Mouse (Mus musculus): ENCODE data around the gene Syce3. TPM values are rescaled to one million over a fixed set of nuclear protein-coding genes. Genes with fewer than 3 reads are reported as not detected.
A peak's percentile ranks its signal among the peaks of the same experiment; 100 is the strongest.

The Syce3 gene
- polyA plus RNA-seq, 1 experiment from 2014 or later: not detected

DNA sequence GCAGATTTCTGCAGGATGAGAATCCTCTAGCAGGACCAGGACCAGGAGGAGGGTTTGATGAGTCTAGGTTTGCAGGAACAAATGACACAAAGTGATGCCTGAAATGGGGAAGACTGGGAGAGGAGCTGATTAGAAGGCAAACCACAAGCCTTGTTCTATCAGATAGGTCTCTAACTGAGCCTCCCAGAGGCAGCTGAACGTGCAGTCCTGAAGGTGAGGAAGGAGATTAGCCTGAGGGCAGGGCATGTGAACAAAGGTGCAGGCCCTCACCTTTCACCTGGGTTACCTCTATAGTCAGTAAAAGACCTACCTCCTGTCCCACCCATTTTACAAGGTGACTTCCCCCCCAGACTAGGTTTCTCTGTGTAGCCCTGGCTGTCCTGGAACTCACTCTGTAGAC is 10.6 kb downstream of the Syce3 start:
- Histone ChIP-seq H3K4me1 (ENCODE audit: control insufficient read depth, insufficient read depth, low read length) (no peaks in the 10 kb centered on the region), H3K4me3 (ENCODE audit: low read depth, low read length) (no peak overlapping the region), H3K36me3 (ENCODE audit: control insufficient read depth, insufficient read depth, low read length) (no peaks in the 10 kb centered on the region), H3K4me2 (ENCODE audit: low read length) (no peak overlapping the region), H3K9ac (ENCODE audit: low read depth, low read length) (no peak overlapping the region), H3K27ac (ENCODE audit: low read length) (no peak overlapping the region), H3K9me3 (replicated peaks; ENCODE audit: control insufficient read depth, low read length, poor library complexity, severe bottlenecking) (no peaks in the 10 kb centered on the region), H3K27me3 (ENCODE audit: control insufficient read depth, insufficient read depth, low read depth, low read length) (no peaks in the 10 kb centered on the region)
- ATAC-seq: no peak
- 60% methylated on average over 1 of the region's 1 CpGs for WGBS

GRCm38 (mm10) chr15:89398146-89398545 is 12.2 kb downstream of the Syce3 start:
- no peak overlapping the region for H3K27ac ChIP-seq (ENCODE audit: low read length)
- H3K36me3 ChIP-seq (ENCODE audit: control insufficient read depth, insufficient read depth, low read length): no peaks in the 10 kb centered on the region
- no peaks in the 10 kb centered on the region for H3K9me3 ChIP-seq (replicated peaks; ENCODE audit: control insufficient read depth, low read length, poor library complexity, severe bottlenecking)
- no peak for ATAC-seq
- no peaks in the 10 kb centered on the region for H3K27me3 ChIP-seq (ENCODE audit: control insufficient read depth, insufficient read depth, low read depth, low read length)
- no peak overlapping the region for H3K9ac ChIP-seq (ENCODE audit: low read depth, low read length)
- H3K4me1 ChIP-seq (ENCODE audit: control insufficient read depth, insufficient read depth, low read length): no peaks in the 10 kb centered on the region
- 81% methylated on average over 2 of the region's 2 CpGs for WGBS
- H3K4me2 ChIP-seq (ENCODE audit: low read length): no peak overlapping the region
- H3K4me3 ChIP-seq (ENCODE audit: low read depth, low read length): no peak overlapping the region

- 91% methylated on average over 4 of the region's 4 CpGs for WGBS
- ATAC-seq: no peak
- H3K9me3 ChIP-seq (replicated peaks; ENCODE audit: control insufficient read depth, low read length, poor library complexity, severe bottlenecking): no peaks in the 10 kb centered on the region
- H3K27me3 ChIP-seq (ENCODE audit: control insufficient read depth, insufficient read depth, low read depth, low read length): no peaks in the 10 kb centered on the region
- no peak overlapping the region for H3K4me3 ChIP-seq (ENCODE audit: low read depth, low read length)
- no peaks in the 10 kb centered on the region for H3K4me1 ChIP-seq (ENCODE audit: control insufficient read depth, insufficient read depth, low read length)
- H3K4me2 ChIP-seq (ENCODE audit: low read length): no peak overlapping the region
- no peaks in the 10 kb centered on the region for H3K36me3 ChIP-seq (ENCODE audit: control insufficient read depth, insufficient read depth, low read length)
- no peak overlapping the region for H3K27ac ChIP-seq (ENCODE audit: low read length)
- no peak overlapping the region for H3K9ac ChIP-seq (ENCODE audit: low read depth, low read length)
Measured at GRCm38 (mm10) chr15:89396883-89397282, 13.4 kb downstream of the Syce3 start.

GRCm38 (mm10) chr15:89390081-89390480 is 20.2 kb downstream of the Syce3 start:
- ATAC-seq: no peak
- Histone ChIP-seq H3K27me3 (ENCODE audit: control insufficient read depth, insufficient read depth, low read depth, low read length) (no peaks in the 10 kb centered on the region), H3K9me3 (replicated peaks; ENCODE audit: control insufficient read depth, low read length, poor library complexity, severe bottlenecking) (no peaks in the 10 kb centered on the region), H3K4me1 (ENCODE audit: control insufficient read depth, insufficient read depth, low read length) (no peaks in the 10 kb centered on the region), H3K27ac (ENCODE audit: low read length) (no peak overlapping the region), H3K9ac (ENCODE audit: low read depth, low read length) (no peak overlapping the region), H3K4me3 (ENCODE audit: low read depth, low read length) (no peak overlapping the region), H3K4me2 (ENCODE audit: low read length) (no peak overlapping the region), H3K36me3 (ENCODE audit: control insufficient read depth, insufficient read depth, low read length) (no peaks in the 10 kb centered on the region)
- WGBS: 94% methylated on average over 10 of the region's 10 CpGs

DNA sequence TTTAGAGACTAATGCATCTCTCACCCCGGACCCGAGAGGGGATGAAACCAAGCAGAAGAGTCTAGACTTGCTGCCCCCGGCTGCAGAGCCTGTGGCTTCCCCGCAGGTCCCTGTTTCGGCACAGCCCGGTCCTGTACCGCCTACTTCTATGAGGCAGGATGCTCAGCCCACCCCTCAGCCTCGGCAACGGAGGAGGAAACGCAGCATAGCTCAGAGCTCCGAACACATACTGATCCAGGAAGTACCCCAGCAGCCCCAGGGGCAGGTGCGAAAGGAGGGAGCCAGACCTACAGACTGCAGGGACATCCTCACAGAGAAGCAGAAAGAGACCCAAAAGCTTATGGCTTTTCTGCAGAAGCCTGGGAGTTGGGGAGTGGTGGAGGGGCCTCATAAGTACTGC is 23.2 kb downstream of the Syce3 start:
- no peak overlapping the region for H3K9ac ChIP-seq (ENCODE audit: low read depth, low read length)

GRCm38 (mm10) chr15:89384617-89385016 is 25.7 kb downstream of the Syce3 start, which contains the start of gene Klhdc7b:
Gene Klhdc7b, plus strand, starts transcription at chr15:89384917.
- H3K4me2 ChIP-seq (ENCODE audit: low read length): no peak within 1 kb of the TSS

More for the DNA sequence above, 23.2 kb downstream of the Syce3 start:
- Histone ChIP-seq H3K4me2 (ENCODE audit: low read length) (no peak overlapping the region), H3K36me3 (ENCODE audit: control insufficient read depth, insufficient read depth, low read length) (no peaks in the 10 kb centered on the region), H3K27ac (ENCODE audit: low read length) (no peak overlapping the region), H3K27me3 (ENCODE audit: control insufficient read depth, insufficient read depth, low read depth, low read length) (no peaks in the 10 kb centered on the region; the same call in 1 of the 2 replicates), H3K4me3 (ENCODE audit: low read depth, low read length) (no peak overlapping the region), H3K9me3 (replicated peaks; ENCODE audit: control insufficient read depth, low read length, poor library complexity, severe bottlenecking) (no peaks in the 10 kb centered on the region), H3K4me1 (ENCODE audit: control insufficient read depth, insufficient read depth, low read length) (no peaks in the 10 kb centered on the region)
- ATAC-seq: no peak
- 50% methylated on average over 12 of the region's 12 CpGs for WGBS

DNA sequence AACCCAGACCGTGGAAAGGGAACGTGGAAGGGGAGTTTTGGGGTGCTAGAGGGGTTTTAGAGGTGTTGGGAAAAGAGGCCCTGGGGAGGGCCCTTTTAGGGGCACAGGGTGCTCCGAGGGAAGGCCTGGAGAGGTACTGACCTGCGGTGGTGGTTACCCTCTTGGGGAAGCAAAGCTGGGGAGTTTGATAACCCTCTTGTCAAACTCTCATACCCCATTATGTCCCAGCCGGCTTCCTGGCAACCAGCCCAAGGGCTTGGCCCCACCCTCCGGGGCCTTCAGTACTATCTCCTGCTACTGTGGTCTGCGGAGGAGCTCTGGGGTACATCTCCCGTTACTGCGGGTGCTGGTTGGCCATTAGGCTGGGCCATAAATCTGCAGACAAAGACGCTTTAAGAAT is 30.9 kb downstream of the Syce3 start:
- Histone ChIP-seq H3K27me3 (ENCODE audit: control insufficient read depth, insufficient read depth, low read depth, low read length) (peaks cover 35% of the 10 kb centered on the region), H3K4me2 (ENCODE audit: low read length) (peak overlapping the region; percentile 72), H3K9ac (ENCODE audit: low read depth, low read length) (no peak overlapping the region), H3K36me3 (ENCODE audit: control insufficient read depth, insufficient read depth, low read length) (no peaks in the 10 kb centered on the region), H3K4me3 (ENCODE audit: low read depth, low read length) (peak overlapping the region; percentile 40; the same call in 1 of the 2 replicates), H3K4me1 (ENCODE audit: control insufficient read depth, insufficient read depth, low read length) (peaks cover 13% of the 10 kb centered on the region; the same call in 1 of the 2 replicates), H3K27ac (ENCODE audit: low read length) (no peak overlapping the region), H3K9me3 (replicated peaks; ENCODE audit: control insufficient read depth, low read length, poor library complexity, severe bottlenecking) (no peaks in the 10 kb centered on the region)
- WGBS: 13% methylated on average over 10 of the region's 10 CpGs
- no peak for ATAC-seq

More at GRCm38 (mm10) chr15:89384617-89385016, 25.7 kb downstream of the Syce3 start, which contains the start of gene Klhdc7b:
- no peak within 1 kb of the TSS for H3K4me3 ChIP-seq (ENCODE audit: low read depth, low read length)
- H3K27me3 ChIP-seq (ENCODE audit: control insufficient read depth, insufficient read depth, low read depth, low read length): peaks cover under 1% of the 10 kb centered on the region
- 91% methylated on average over 7 of the region's 7 CpGs for WGBS
- no peaks in the 10 kb centered on the region for H3K4me1 ChIP-seq (ENCODE audit: control insufficient read depth, insufficient read depth, low read length)
- H3K9me3 ChIP-seq (replicated peaks; ENCODE audit: control insufficient read depth, low read length, poor library complexity, severe bottlenecking): no peaks in the 10 kb centered on the region
- no peaks in the 10 kb centered on the region for H3K36me3 ChIP-seq (ENCODE audit: control insufficient read depth, insufficient read depth, low read length)
- no peak within 1 kb of the TSS for H3K9ac ChIP-seq (ENCODE audit: low read depth, low read length)
- H3K27ac ChIP-seq (ENCODE audit: low read length): no peak within 1 kb of the TSS
- no peak for ATAC-seq

DNA sequence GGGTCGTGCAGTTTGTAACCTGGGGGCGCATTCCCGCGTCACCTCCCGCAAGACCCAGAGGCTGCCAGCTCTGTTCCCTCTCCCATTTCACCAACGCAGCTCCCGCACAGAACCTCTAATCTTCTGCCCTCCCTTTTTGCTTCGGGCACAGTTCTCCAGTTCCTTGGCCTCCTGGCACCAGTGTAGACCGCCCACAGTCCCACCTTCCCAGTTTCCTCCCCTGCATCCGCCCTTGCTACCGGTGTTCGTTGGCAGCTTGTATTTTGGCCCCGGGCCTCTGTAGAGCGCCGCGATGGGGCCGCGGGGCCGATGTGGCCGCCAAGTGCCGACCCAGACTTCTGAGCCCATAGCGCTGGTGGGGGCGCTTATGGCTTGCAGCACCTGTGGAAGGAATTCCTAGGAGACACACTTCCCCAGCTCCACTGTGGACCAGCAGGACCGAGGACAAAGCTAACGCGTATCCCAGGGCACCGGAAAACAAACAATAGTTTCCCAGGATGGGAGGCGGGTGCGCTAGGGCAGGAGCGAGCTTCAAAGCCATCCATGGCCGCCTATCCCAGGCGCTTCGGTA is 31.4 kb downstream of the Syce3 start, which contains the start of gene Odf3b:
Gene Odf3b (minus strand): TSS at position 452 of the 571 bp plus-strand sequence.
- Histone ChIP-seq H3K9ac (ENCODE audit: low read depth, low read length) (peak within 1 kb of the TSS; percentile 49), H3K36me3 (ENCODE audit: control insufficient read depth, insufficient read depth, low read length) (no peaks in the 10 kb centered on the region), H3K4me2 (ENCODE audit: low read length) (peak within 1 kb of the TSS; percentile 72), H3K27me3 (ENCODE audit: control insufficient read depth, insufficient read depth, low read depth, low read length) (peaks cover 35% of the 10 kb centered on the region), H3K4me3 (ENCODE audit: low read depth, low read length) (peak within 1 kb of the TSS; percentile 40), H3K4me1 (ENCODE audit: control insufficient read depth, insufficient read depth, low read length) (peaks cover 17% of the 10 kb centered on the region; the same call in 1 of the 2 replicates), H3K27ac (ENCODE audit: low read length) (no peak within 1 kb of the TSS), H3K9me3 (replicated peaks; ENCODE audit: control insufficient read depth, low read length, poor library complexity, severe bottlenecking) (no peaks in the 10 kb centered on the region)
- WGBS: under 1% methylated on average over 31 of the region's 33 CpGs
- peak; percentile 25; the same call in 1 of the 2 replicates for ATAC-seq

- H3K4me2 ChIP-seq (ENCODE audit: low read length): peak overlapping the region; percentile 72
- WGBS: 13% methylated on average over 41 of the region's 46 CpGs
Measured at GRCm38 (mm10) chr15:89377938-89378828, 32.1 kb downstream of the Syce3 start.

More at GRCm38 (mm10) chr15:89377938-89378828, 32.1 kb downstream of the Syce3 start:
- no peak overlapping the region for H3K27ac ChIP-seq (ENCODE audit: low read length)
- peaks cover 17% of the 10 kb centered on the region; the same call in 1 of the 2 replicates for H3K4me1 ChIP-seq (ENCODE audit: control insufficient read depth, insufficient read depth, low read length)
- H3K27me3 ChIP-seq (ENCODE audit: control insufficient read depth, insufficient read depth, low read depth, low read length): peaks cover 35% of the 10 kb centered on the region
- H3K4me3 ChIP-seq (ENCODE audit: low read depth, low read length): peak overlapping the region; percentile 40
- peak overlapping the region; percentile 49 for H3K9ac ChIP-seq (ENCODE audit: low read depth, low read length)
- H3K9me3 ChIP-seq (replicated peaks; ENCODE audit: control insufficient read depth, low read length, poor library complexity, severe bottlenecking): no peaks in the 10 kb centered on the region
- no peak for ATAC-seq
- no peaks in the 10 kb centered on the region for H3K36me3 ChIP-seq (ENCODE audit: control insufficient read depth, insufficient read depth, low read length)

Data from midbrain, embryonic 16.5 days (tissue).